Mouse (Mus musculus): ENCODE results near the gene Bard1. TPM values are rescaled to one million over a fixed set of nuclear protein-coding genes. Genes with fewer than 3 reads are reported as not detected.

The Bard1 gene
- polyA plus RNA-seq, 1 experiment, result 0.20 TPM

GRCm38 (mm10) chr1:71004177-71004576, 98.8 kb downstream of the Bard1 start:
- H3K27me3 ChIP-seq (replicated peaks), result no peaks in the 10 kb centered on the region
- H3K4me3 ChIP-seq (replicated peaks), result peak overlapping the region; percentile 14
- H3K9me3 ChIP-seq, result no peaks in the 10 kb centered on the region
- no peak for TF ChIP-seq GATA1 (IDR thresholded peaks at IDR 0.05; ENCODE audit: borderline replicate concordance, low read length)
- H3K4me1 ChIP-seq, result peaks cover 33% of the 10 kb centered on the region
- H3K36me3 ChIP-seq (replicated peaks; ENCODE audit: low read length), result no peaks in the 10 kb centered on the region

GRCm38 (mm10) chr1:71003741-71004140, 99.2 kb downstream of the Bard1 start:
- Histone ChIP-seq H3K36me3 (replicated peaks; ENCODE audit: low read length) (no peaks in the 10 kb centered on the region), H3K4me1 (peaks cover 33% of the 10 kb centered on the region), H3K9me3 (no peaks in the 10 kb centered on the region), H3K27me3 (replicated peaks) (no peaks in the 10 kb centered on the region), H3K4me3 (replicated peaks) (no peak overlapping the region)
- no peak for TF ChIP-seq FLI1 (IDR thresholded peaks at IDR 0.05; ENCODE audit: low read length)

DNA sequence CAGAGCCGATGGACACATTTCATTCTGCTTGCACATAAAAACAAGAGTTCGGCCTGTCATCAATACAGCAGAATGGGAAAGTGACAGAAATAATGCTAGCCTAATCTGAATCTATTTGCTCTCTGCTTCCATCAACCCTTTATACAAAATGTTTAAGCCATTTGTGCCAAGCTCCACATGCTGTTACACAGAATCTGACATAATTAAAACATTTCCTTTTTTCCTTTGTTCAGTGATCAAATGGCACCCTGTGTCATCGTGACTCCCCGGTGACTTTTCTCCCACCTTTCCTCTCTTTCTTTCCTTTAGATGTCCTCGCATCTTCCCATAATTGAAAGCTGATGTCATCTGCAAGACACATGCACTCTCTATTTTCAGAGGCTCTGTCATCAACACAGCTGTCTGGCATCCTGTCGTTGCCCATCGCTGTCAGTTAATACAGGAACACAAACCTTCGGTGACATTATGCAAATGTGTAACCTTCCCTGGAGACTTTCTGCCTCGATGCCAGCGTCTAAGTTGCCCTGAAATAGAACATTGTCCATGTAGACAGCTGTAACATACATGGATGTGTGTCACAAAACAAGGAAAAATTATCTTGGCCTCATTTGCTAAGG, 105.5 kb downstream of the Bard1 start:
- TF ChIP-seq FLI1 (IDR thresholded peaks at IDR 0.05; ENCODE audit: low read length), result no peak
- TF ChIP-seq GATA1 (IDR thresholded peaks at IDR 0.05; ENCODE audit: borderline replicate concordance, low read length), result no peak
- no peaks in the 10 kb centered on the region for H3K9me3 ChIP-seq
- H3K36me3 ChIP-seq (replicated peaks; ENCODE audit: low read length), result no peaks in the 10 kb centered on the region
- H3K27me3 ChIP-seq (replicated peaks), result no peaks in the 10 kb centered on the region
- no peak overlapping the region for H3K4me3 ChIP-seq (replicated peaks)
- peaks cover 15% of the 10 kb centered on the region for H3K4me1 ChIP-seq

DNA sequence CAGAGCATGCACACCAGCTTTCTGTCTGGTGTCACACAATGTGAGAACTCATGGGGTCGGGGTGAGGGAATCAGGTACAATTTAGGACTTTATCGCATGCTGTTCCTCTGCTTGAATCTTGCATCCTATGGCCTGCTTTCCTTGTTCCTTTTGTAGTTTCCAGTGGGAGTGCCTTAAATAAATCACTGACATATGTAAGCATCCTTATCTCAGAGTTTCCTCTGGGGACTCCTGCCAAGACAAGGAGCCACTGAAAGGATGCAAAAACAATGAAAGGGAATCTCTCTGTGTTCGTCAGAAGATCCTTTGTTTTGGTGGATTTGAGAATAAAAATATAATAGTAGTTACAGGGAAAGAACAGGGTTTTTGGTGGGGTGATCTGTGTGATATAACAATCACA, 106.2 kb downstream of the Bard1 start:
- Histone ChIP-seq H3K4me3 (replicated peaks) (no peak overlapping the region), H3K36me3 (replicated peaks; ENCODE audit: low read length) (no peaks in the 10 kb centered on the region), H3K4me1 (peaks cover 9% of the 10 kb centered on the region), H3K27me3 (replicated peaks) (no peaks in the 10 kb centered on the region), H3K9me3 (no peaks in the 10 kb centered on the region)
- TF ChIP-seq FLI1 (IDR thresholded peaks at IDR 0.05; ENCODE audit: low read length) (no peak), GATA1 (IDR thresholded peaks at IDR 0.05; ENCODE audit: borderline replicate concordance, low read length) (no peak)
